Mouse (Mus musculus) lung, postnatal 10 days (tissue): Measurements from ENCODE around the gene Smim6.

ENCODE experiments used
- DNase-seq: peaks from one replicate; pipeline ENCODE4 v3.0.0; 2021

Smim6 gene

GRCm38 (mm10) chr11:115945247-115945646 is 33.4 kb downstream of the Smim6 start:
- no peak for DNase-seq

DNA sequence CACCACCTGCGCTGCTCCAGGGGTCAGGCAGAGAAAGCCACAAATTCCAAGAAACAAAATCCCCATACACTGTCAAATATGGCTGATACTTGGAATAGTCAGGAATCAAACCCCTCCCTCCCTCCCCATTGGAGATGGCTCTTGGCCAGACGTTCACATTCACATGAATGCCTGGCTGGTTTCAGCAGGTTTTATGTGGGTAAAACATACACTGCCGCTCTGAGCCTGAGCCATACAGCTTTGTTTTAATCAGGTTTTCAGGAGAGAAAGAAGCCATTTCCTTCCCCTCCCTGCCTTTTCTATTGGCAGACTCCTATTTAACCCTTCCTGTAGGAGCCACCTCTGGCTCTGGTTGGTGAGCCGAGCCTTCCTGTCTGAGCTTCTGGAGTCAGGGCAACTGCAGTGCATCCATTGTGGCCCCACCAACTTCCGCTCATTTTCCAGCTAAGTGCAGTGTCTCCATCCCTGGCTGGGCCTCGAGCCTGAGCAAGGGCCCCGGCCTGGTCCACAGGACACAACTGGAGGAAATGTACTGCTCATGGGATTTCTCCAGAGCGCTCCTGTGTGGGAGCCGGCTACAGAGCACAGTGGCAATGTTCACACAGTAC is 34.5 kb downstream of the Smim6 start:
- peak; percentile 10 for DNase-seq

DNA sequence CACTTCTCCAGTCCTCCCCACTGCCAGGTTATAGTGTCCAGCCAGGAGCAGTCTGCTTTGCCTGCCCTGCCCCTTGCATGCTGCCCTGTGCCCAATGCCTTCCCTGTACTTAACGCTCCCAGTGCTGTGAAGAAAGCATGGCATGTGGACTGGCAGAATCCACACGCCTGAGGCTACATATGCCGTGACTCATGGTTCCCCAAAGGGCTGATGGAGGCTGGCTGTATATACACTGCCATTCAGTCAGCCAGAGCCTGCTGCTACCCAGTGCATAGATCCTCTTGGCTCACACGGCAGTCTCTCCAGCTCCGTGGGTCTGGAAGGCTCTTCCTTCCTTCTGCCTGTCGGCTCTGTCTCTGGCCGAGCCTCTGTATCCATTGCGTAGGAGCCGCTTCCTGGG is 36.5 kb downstream of the Smim6 start:
- DNase-seq = no peak

GRCm38 (mm10) chr11:115950719-115951118 is 38.9 kb downstream of the Smim6 start:
- no peak for DNase-seq

- no peak for DNase-seq
These were observed 42.9 kb downstream of the Smim6 start for GRCm38 (mm10) chr11:115954712-115955111.

DNA sequence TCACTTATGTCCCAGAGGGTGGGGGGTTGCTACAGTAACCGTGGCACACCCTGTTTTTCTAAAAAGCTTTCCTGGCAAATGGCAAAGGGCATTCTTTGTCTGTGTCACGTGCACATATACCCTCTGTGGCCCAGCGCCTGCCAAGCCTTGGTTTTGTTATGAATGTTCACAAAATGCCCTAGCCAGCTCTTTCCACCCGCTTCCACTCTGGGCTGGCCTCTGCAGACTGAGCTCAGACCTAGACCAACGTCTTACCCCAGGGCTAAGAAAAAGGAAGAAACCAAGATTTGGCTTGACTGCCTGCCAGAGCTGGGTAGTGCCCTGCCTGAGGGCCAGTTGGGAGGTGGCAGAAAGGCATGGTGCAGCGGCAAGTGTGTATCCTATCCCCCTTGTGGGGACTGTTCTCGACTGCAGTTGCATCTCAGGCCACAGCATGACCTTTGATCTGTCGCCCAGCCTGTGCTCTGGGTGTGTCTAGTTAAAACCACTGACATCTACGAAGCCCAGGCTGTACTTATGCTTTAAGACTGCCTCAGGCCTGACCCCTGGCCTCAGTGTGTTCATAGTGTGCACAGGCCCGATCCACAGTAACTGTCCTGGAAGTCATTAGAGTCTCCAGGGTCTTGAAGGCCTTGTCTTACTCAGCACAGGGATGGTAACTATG is 43.5 kb downstream of the Smim6 start:
- DNase-seq = peak; percentile 19

DNA sequence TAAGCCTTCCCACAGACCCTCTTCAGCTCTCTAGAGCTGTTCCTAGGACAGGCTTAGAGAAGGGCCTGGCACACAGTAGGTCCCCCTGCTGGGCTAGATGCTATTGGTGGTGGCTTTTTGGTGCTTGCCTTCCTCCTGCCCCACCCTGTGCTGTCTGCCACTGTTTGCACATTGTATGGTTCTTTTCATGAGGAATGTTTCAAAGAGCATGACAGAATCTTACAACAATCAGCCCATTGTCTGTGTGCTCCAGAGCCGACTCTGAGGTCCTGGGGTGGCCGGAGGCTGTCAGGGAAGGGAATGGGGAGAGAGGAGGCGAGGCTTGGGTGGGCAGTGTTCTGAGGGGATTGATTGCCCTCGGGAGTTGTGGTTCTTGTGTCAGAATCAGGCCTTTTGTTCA is 44.6 kb downstream of the Smim6 start:
- DNase-seq = no peak

- DNase-seq = no peak
These were observed 46.2 kb downstream of the Smim6 start for GRCm38 (mm10) chr11:115957971-115958370.

GRCm38 (mm10) chr11:115959018-115959417 is 47.2 kb downstream of the Smim6 start:
- no peak for DNase-seq

GRCm38 (mm10) chr11:115962651-115963412 is 51.0 kb downstream of the Smim6 start:
- no peak for DNase-seq
